Mouse (Mus musculus) hindbrain, embryonic 14.5 days (tissue): Measurements from ENCODE around the gene 4930447C04Rik. TPM values are rescaled to one million over a fixed set of nuclear protein-coding genes. Genes with fewer than 3 reads are reported as not detected.

Experiments
- ATAC-seq: fragments of 200-750 bp; cut with Nextera tagmentation; 2 replicates; pipeline ENCODE4 v1.8.0; 2017; ENCODE audit warnings: moderate number of reproducible peaks, mild to moderate bottlenecking, moderate TSS enrichment, moderate library complexity; ENCODE audit not compliant: low FRiP score
- DNase-seq: peaks from one replicate; pipeline ENCODE4 v3.0.0-alpha.2; 2015; ENCODE audit warnings: low spot score
- H3K27ac ChIP-seq: fragments of 300-500 bp; sonication (generic); 2 replicates; pipeline ENCODE4 v1.5.1; 2014; ENCODE audit warnings: mild to moderate bottlenecking, moderate library complexity
- H3K27me3 ChIP-seq: fragments of 300-500 bp; sonication (generic); 2 replicates; pipeline ENCODE4 v1.6.1; 2014; ENCODE audit warnings: mild to moderate bottlenecking, low read length, mixed read lengths; ENCODE audit not compliant: control insufficient read depth, insufficient read depth
- H3K36me3 ChIP-seq: fragments of 300-500 bp; sonication (generic); replicated peaks from 2 replicates; pipeline ENCODE4 v1.6.1; 2014; ENCODE audit not compliant: control insufficient read depth, insufficient read depth
- H3K4me1 ChIP-seq: fragments of 300-500 bp; sonication (generic); replicated peaks from 2 replicates; pipeline ENCODE4 v1.6.1; 2014; ENCODE audit warnings: antibody characterized with exemption, low read length, mixed read lengths; ENCODE audit not compliant: control insufficient read depth, insufficient read depth
- H3K4me2 ChIP-seq: fragments of 300-500 bp; sonication (generic); replicated peaks from 2 replicates; pipeline ENCODE4 v1.6.1; 2014; ENCODE audit warnings: mild to moderate bottlenecking, moderate library complexity
- H3K4me3 ChIP-seq: fragments of 300-500 bp; sonication (generic); replicated peaks from 2 replicates; pipeline ENCODE4 v1.5.1; 2014; ENCODE audit warnings: mild to moderate bottlenecking, low read length
- H3K9ac ChIP-seq: fragments of 300-500 bp; sonication (generic); 2 replicates; pipeline ENCODE4 v1.6.1; 2014
- H3K9me3 ChIP-seq: fragments of 300-500 bp; sonication (generic); 2 replicates; pipeline ENCODE4 v1.6.1; 2016; ENCODE audit warnings: low read length; ENCODE audit not compliant: control insufficient read depth
- WGBS: fragments of 180-500 bp; shearing (Covaris S2); extraction: QIAGEN DNeasy Blood & Tissue Kit; methylation state at CpG from one replicate; pipeline ENCODE4 v1.1.7; 2014; 5-methylcytosine and 5-hydroxymethylcytosine counted together
- polyA plus RNA-seq: library from polyadenylated mRNA; unstranded; fragments of >200 nt; fragmentation: Nextera tagmentation; extraction: Ambion mirVana; gene quantifications from 2 replicates; pipeline ENCODE4 v1.2.1, GENCODE M21; 2014

The 4930447C04Rik gene
- polyA plus RNA-seq, 1 experiment from 2014 or later: 6.1 TPM

DNA sequence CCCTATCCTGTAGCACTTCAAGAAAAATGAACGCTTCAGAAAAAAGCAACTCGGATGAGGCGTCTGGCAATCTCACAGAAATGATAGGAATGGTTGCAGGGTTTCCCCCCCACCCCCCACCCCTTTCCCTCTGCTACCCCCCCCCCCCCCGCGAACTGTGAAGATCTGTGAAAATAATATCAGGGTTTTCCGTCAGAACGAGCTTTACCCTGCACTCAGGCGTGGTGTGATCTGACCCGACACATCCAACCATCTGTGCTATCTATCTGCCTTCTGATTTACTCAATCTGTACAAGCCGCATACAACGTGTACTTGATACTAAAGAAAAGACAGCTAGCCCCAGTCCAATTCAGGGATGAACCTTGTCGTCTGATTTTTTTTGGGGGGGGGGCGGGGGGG, 2.4 kb downstream of the 4930447C04Rik start:
- Histone ChIP-seq H3K36me3 (no peaks in the 10 kb centered on the region), H3K4me3 (no peak overlapping the region), H3K9ac (no peak overlapping the region), H3K27ac (no peak overlapping the region), H3K27me3 (peaks cover 90% of the 10 kb centered on the region), H3K4me2 (no peak overlapping the region), H3K9me3 (no peaks in the 10 kb centered on the region), H3K4me1 (no peaks in the 10 kb centered on the region)
- 7% methylated on average over 11 of the region's 13 CpGs for WGBS
- ATAC-seq (no peak), DNase-seq (no peak)

DNA sequence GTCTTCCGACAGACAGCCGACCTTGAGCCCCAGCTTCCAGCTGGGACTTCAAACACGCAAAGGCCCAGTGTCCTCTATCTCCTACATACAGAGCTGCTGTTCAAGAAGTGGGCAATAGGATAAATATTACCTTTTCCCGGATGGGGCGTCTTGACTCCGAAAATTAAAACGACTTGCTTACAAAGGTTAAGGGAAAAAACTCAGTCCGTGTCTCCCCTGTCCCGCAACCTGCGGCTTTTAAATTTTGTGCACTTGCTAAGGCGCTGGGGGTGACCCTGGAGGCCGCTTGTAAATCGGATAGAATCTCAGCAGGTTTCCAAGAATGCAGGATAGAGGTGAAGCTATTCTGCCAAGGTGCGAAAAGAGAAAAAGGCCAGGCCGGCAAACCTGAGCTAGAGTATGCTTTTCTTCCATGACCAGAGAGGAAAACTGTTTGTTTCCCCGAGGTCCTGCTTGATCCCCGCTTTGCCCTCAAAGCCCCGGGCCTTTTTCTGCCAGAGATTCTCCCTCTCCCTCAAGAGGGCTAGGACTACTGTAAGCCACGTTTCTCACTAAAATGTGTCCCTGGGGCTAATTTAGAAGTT, 2.9 kb downstream of the 4930447C04Rik start:
- Histone ChIP-seq H3K4me3 (no peak overlapping the region), H3K27me3 (peaks cover 85% of the 10 kb centered on the region), H3K4me2 (no peak overlapping the region), H3K4me1 (no peaks in the 10 kb centered on the region), H3K9me3 (no peaks in the 10 kb centered on the region), H3K9ac (no peak overlapping the region), H3K27ac (no peak overlapping the region), H3K36me3 (no peaks in the 10 kb centered on the region)
- ATAC-seq: no peak
- 2% methylated on average over 19 of the region's 19 CpGs for WGBS
- DNase-seq: no peak

DNA sequence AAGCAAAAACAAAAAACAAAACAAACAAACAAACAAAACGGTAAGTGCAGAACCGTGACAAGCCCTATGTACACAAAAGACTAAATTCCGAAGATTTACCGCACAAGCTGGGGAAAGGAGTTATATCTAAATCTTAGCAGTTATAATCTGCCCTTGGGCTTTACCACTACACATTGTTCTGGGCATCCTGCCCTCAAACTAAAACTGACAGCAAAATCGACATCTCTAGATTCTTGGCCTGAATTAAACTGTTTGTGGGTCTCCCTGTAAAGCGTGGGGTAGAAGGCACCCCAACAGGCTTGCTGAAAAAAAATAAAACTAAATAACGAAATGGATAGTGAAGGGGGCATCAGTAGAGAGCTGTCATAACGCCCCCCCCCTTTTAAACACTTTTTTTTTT, 3.8 kb downstream of the 4930447C04Rik start:
- DNase-seq (no peak), ATAC-seq (no peak)
- 24% methylated on average over 8 of the region's 8 CpGs for whole genome bisulfite sequencing
- no peak overlapping the region for H3K4me3 ChIP-seq
- H3K4me1 ChIP-seq: no peaks in the 10 kb centered on the region
- no peaks in the 10 kb centered on the region for H3K36me3 ChIP-seq
- no peaks in the 10 kb centered on the region for H3K9me3 ChIP-seq
- no peak overlapping the region for H3K27ac ChIP-seq
- H3K4me2 ChIP-seq: no peak overlapping the region
- peaks cover 76% of the 10 kb centered on the region for H3K27me3 ChIP-seq
- no peak overlapping the region for H3K9ac ChIP-seq

DNA sequence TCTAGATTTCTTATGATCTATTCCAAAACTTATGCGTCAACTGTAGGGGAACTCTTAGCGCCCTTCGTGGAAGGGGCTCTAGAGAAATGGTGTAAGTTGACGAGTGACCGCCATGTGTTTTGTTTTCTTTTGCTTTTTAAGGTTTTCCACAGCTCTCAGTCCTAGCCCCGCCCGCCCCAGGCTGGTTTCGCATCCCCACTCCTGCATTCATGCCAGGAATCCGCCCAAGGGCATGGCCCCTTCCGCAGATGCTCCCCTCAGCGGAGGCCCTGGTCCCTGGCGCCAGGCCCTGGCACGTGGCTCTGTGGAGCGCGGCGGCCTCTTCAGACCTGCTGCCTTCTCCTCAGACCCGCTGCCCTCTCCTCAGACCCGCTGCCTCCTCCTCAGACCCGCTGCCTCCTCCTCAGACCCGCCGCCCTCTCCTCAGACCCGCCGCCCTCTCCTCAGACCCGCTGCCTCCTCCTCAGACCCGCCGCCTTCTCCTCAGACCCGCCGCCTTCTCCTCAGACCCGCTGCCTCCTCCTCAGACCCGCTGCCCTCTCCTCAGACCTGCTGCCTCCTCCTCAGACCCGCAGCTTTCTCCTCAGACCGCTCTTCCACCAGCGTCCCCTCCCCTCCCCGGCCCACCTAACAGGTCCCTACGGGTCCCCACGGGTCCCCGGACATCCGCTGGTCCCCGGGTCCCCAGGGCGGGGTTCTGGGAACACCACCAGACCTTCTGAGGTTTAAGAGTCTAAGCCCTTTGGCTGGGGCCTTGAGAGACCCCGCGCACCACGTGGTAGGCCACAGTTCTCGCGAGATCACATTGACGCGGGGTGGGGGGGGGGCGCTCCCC, 23.2 kb downstream of the 4930447C04Rik start:
- Histone ChIP-seq H3K27ac (no peak overlapping the region), H3K4me3 (peak overlapping the region; percentile 34), H3K9ac (peak overlapping the region; percentile 58), H3K9me3 (0 out of 2 replicates have a peak, but pooled peaks cover 4% of the 10 kb centered on the region), H3K4me2 (peak overlapping the region; percentile 58), H3K27me3 (peaks cover 12% of the 10 kb centered on the region), H3K4me1 (peaks cover 4% of the 10 kb centered on the region; the same call in 1 of the 2 replicates), H3K36me3 (no peaks in the 10 kb centered on the region)
- WGBS: 15% methylated on average over 43 of the region's 48 CpGs
- no peak for ATAC-seq
- DNase-seq: no peak

DNA sequence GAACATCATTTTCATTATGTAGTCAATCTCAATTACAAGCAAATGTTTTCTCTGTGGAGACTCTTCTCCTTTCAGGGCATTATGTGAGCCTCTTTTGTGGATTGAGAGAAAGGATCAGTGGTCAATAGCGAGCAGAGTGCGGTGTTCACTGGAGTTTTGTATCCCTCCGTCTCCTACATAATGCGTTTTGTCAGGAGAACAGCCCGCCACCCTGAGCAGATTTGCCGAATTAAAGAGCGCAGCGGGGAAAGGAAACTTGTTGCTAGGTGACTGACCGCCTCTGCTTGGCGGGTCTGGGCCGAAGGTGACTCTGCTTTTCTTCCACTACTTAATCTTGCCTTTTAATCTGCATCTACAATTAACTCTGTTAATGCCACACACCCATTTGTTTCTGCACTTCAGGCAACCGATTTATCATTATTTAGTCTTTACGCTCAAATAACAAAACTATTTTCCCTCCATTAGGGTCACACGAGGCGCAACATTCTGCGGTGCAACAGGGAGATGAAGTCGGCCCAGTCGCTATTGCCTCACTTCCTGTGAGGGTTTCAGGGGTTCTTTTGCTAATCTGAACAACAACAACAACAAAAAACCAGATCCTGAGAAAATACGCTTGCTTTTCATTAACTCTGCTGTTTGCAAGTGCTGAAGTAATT, 86.1 kb downstream of the 4930447C04Rik start:
- H3K4me1 ChIP-seq: 0 out of 2 replicates have a peak, but pooled peaks cover 4% of the 10 kb centered on the region
- H3K9ac ChIP-seq: no peak overlapping the region
- H3K9me3 ChIP-seq: peaks cover 8% of the 10 kb centered on the region
- peak overlapping the region; percentile 24; the same call in 1 of the 2 replicates for H3K4me2 ChIP-seq
- H3K27ac ChIP-seq: no peak overlapping the region
- no peak overlapping the region for H3K4me3 ChIP-seq
- WGBS: 1% methylated on average over 19 of the region's 19 CpGs
- no peaks in the 10 kb centered on the region for H3K36me3 ChIP-seq
- H3K27me3 ChIP-seq: peaks cover 93% of the 10 kb centered on the region
- DNase-seq: no peak
- ATAC-seq: no peak

DNA sequence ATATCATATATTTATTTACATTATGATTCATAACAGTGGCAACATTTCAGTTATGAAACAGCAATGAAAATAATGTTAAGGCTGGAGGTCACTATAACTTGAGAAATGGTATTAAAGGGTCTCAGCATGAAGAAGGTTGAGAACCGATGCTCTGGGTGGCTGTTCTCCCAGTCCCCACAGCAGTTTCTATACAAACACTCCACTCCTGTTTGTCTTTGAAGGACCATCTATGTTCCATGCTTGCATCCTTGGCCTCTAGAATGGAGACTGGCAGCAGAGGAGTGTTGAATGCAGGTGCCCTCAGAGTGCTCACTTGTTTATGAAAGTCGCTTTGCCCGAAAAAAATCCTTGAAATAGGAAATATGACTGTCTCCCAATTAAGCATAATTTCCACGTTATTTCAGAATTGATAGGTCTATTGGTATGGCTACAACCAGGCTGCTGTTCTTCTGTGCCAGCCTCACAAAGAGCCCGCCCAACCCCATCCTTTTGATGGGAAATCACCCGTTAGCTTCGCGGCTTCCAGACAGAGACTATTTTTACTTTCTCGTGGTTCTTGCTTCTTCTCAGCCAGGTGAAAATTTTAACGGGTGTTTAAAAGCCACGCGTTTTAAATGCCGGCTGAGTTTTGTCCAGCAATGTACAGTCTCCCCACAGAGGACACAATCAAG, 87.0 kb downstream of the 4930447C04Rik start:
- Histone ChIP-seq H3K36me3 (no peaks in the 10 kb centered on the region), H3K4me3 (no peak overlapping the region), H3K9me3 (no peaks in the 10 kb centered on the region), H3K4me1 (0 out of 2 replicates have a peak, but pooled peaks cover 4% of the 10 kb centered on the region), H3K9ac (no peak overlapping the region), H3K4me2 (no peak overlapping the region), H3K27me3 (peaks cover 93% of the 10 kb centered on the region), H3K27ac (no peak overlapping the region)
- DNase-seq (no peak), ATAC-seq (no peak)
- WGBS: 23% methylated on average over 13 of the region's 13 CpGs

DNA sequence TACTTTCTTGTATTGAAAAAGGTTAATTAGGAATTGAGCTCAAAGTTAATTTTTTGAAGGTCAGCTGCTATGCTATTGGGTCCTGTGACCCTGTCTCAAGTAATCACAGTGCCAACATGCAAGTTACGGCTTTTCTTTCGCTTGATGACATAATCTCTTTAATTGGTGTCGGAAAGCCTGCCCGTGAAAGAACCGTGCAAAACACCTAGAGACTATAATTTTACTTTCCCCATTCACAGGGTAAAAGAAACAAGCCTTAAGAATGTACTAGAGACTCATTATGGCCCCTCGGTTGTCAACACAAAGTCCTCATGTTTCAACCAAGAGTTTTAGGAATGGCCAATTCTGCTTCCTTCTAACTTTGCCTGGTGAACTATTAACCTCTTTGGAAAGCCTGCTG, 88.3 kb downstream of the 4930447C04Rik start:
- Histone ChIP-seq H3K9ac (no peak overlapping the region), H3K4me3 (no peak overlapping the region), H3K36me3 (no peaks in the 10 kb centered on the region), H3K4me1 (0 out of 2 replicates have a peak, but pooled peaks cover 4% of the 10 kb centered on the region), H3K27ac (no peak overlapping the region), H3K4me2 (no peak overlapping the region), H3K27me3 (peaks cover 97% of the 10 kb centered on the region), H3K9me3 (no peaks in the 10 kb centered on the region)
- no peak for DNase-seq
- 40% methylated on average over 6 of the region's 6 CpGs for WGBS
- ATAC-seq: no peak

DNA sequence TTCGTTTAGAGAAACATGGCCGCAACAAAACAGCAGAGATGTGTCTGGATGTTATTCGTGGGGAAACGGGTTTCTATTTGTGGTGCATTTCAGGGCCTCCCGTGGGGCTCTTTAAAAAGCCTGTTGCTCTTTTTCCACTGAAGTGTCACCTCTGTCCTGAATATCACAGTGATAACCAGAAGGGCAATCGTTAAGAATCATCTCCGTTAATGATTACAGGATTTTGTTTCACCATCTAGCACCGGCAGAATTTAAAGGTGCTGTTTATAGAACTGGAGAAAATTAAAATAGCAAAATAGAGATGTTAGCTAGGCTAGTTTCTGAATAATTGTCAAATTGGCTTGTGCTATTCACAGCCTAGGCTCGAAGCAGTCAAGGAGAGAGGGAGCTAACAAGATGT, 90.4 kb downstream of the 4930447C04Rik start:
- peaks cover 96% of the 10 kb centered on the region for H3K27me3 ChIP-seq
- no peak overlapping the region for H3K4me2 ChIP-seq
- no peak overlapping the region for H3K4me3 ChIP-seq
- H3K4me1 ChIP-seq: 0 out of 2 replicates have a peak, but pooled peaks cover 4% of the 10 kb centered on the region
- no peaks in the 10 kb centered on the region for H3K36me3 ChIP-seq
- ATAC-seq: no peak
- DNase-seq: no peak
- 69% methylated on average over 9 of the region's 9 CpGs for WGBS
- H3K9ac ChIP-seq: no peak overlapping the region
- H3K27ac ChIP-seq: no peak overlapping the region
- no peaks in the 10 kb centered on the region for H3K9me3 ChIP-seq

DNA sequence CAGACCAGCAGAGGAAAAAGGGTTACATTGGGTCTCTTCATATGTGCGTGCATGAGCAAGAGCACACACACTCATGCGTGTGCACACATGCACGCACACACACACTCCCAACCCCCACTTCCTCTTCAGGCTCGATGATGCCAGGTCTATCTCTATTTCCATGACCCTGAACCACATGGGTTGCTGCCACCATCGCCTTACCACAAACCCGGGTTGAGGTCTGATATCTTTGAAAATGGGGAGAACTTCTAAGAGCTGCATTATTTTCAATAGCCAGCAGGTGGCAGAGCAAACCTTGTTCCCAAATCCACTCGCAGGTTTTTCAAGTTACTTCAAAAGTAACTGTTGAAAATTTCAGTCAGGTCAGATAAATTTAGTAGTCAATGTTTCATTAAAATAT, 92.8 kb downstream of the 4930447C04Rik start:
- Histone ChIP-seq H3K4me1 (no peaks in the 10 kb centered on the region), H3K27ac (no peak overlapping the region), H3K27me3 (peaks cover 78% of the 10 kb centered on the region), H3K4me3 (no peak overlapping the region), H3K36me3 (no peaks in the 10 kb centered on the region), H3K9ac (no peak overlapping the region), H3K4me2 (no peak overlapping the region), H3K9me3 (no peaks in the 10 kb centered on the region)
- ATAC-seq (no peak), DNase-seq (peak; percentile 85)
- WGBS: 24% methylated on average over 7 of the region's 7 CpGs
